Mouse (Mus musculus): ENCODE data around the gene Rbfox1.

GRCm38 (mm10) chr16:7164153-7164737 lies 1279.1 kb downstream of the Rbfox1 start:
- TF ChIP-seq CTCF (IDR thresholded peaks at IDR 0.05; ENCODE audit: control insufficient read depth, insufficient read depth, low read length) (no peak), POLR2A (IDR thresholded peaks at IDR 0.05; ENCODE audit: borderline replicate concordance, control insufficient read depth, low read depth, low read length) (no peak)

Measured in bone marrow, adult 2 months (tissue).